Mouse (Mus musculus) G1E (cell line): Measurements from ENCODE around the gene Dcaf7. TPM values are rescaled to one million over a fixed set of nuclear protein-coding genes. Genes with fewer than 3 reads are reported as not detected.

Experiments
- ATAC-seq: 2 replicates; pipeline ENCODE4 v1.8.0; 2016; ENCODE audit warnings: mild to moderate bottlenecking; ENCODE audit not compliant: insufficient number of reproducible peaks, poor library complexity, low FRiP score, severe bottlenecking; ENCODE audit errors: extremely low read depth
- DNase-seq: peaks from one replicate; pipeline ENCODE4 v3.0.0; 2012; ENCODE audit warnings: low spot score
- H3K27me3 ChIP-seq: 2 replicates; pipeline ENCODE4 v1.6.1; 2012; ENCODE audit warnings: mild to moderate bottlenecking, low read length, inconsistent platforms; ENCODE audit not compliant: insufficient read depth
- H3K36me3 ChIP-seq: replicated peaks from 2 replicates; pipeline ENCODE3; 2012; ENCODE audit warnings: mild to moderate bottlenecking, inconsistent platforms
- H3K4me1 ChIP-seq: 2 replicates; pipeline ENCODE4 v1.6.1; 2012; ENCODE audit warnings: low read depth, low read length, inconsistent platforms, mixed read lengths; ENCODE audit not compliant: insufficient read depth
- H3K4me3 ChIP-seq: 2 replicates; pipeline ENCODE4 v1.5.1; 2012; ENCODE audit warnings: low read depth, mild to moderate bottlenecking, inconsistent platforms, low read length, moderate library complexity, mixed read lengths
- H3K9me3 ChIP-seq: replicated peaks from 2 replicates; pipeline ENCODE4 v1.6.1; 2012; ENCODE audit warnings: inconsistent platforms
- CTCF ChIP-seq: IDR thresholded peaks from 2 replicates; pipeline ENCODE4 v1.5.1; 2012; ENCODE audit warnings: low read depth, low read length, inconsistent platforms, mixed read lengths
- GATA1 ChIP-seq: IDR thresholded peaks from 2 replicates; pipeline ENCODE4 v1.6.1; 2012; ENCODE audit warnings: borderline replicate concordance, low read length, inconsistent platforms, mixed read lengths
- GATA2 ChIP-seq: IDR thresholded peaks from 2 replicates; pipeline ENCODE4 v1.6.1; 2012; ENCODE audit warnings: low read depth, low read length, inconsistent platforms, borderline replicate concordance
- POLR2AphosphoS5 ChIP-seq: IDR thresholded peaks from 2 replicates; pipeline ENCODE4 v1.6.1; 2012; ENCODE audit warnings: low read depth, low read length, inconsistent platforms; ENCODE audit not compliant: insufficient replicate concordance
- TAL1 ChIP-seq: conservative IDR thresholded peaks from 2 replicates; pipeline ENCODE4 v1.6.1; 2012; ENCODE audit warnings: low read depth, low read length, inconsistent platforms, mixed read lengths
- polyA plus RNA-seq: library from polyadenylated mRNA; stranded (reverse); fragments of >175 nt; gene quantifications from 2 replicates; pipeline ENCODE4 v1.2.3, GENCODE M21; 2012
- total RNA-seq, 2 experiments: library from RNA; stranded (forward) in 1 of 2; stranded (reverse) in 1 of 2; fragments of 200-1000 nt in 1 of 2; fragments of >200 nt in 1 of 2; fragmentation: Nextera tagmentation in 1 of 2; gene quantifications; 2 replicates each; pipeline ENCODE4 v1.2.3; 2014 to 2017

Dcaf7 gene
- total and polyA plus RNA-seq, 3 experiments, result 40.4 to 84.6 (median 74.3) TPM

GRCm38 (mm10) chr11:106053921-106054320 lies 17.2 kb downstream of the Dcaf7 start:
- no peak overlapping the region for H3K4me3 ChIP-seq
- ATAC-seq (no peak), DNase-seq (no peak)
- H3K27me3 ChIP-seq, result no peaks in the 10 kb centered on the region
- no peak for TF ChIP-seq GATA2
- no peak for TF ChIP-seq TAL1
- TF ChIP-seq CTCF, result no peak
- TF ChIP-seq POLR2AphosphoS5, result no peak
- TF ChIP-seq GATA1, result no peak
- H3K9me3 ChIP-seq, result no peaks in the 10 kb centered on the region
- peaks cover 61% of the 10 kb centered on the region for H3K4me1 ChIP-seq
- peaks cover 87% of the 10 kb centered on the region for H3K36me3 ChIP-seq

GRCm38 (mm10) chr11:106054600-106054999 lies 17.9 kb downstream of the Dcaf7 start:
- Histone ChIP-seq H3K36me3 (peaks cover 87% of the 10 kb centered on the region), H3K4me1 (peaks cover 66% of the 10 kb centered on the region), H3K4me3 (peak overlapping the region; percentile 13; the same call in 1 of the 2 replicates), H3K9me3 (no peaks in the 10 kb centered on the region), H3K27me3 (no peaks in the 10 kb centered on the region)
- DNase-seq (no peak), ATAC-seq (peak; percentile 9; the same call in 1 of the 2 replicates)
- TF ChIP-seq GATA1 (no peak), GATA2 (0 out of 2 replicates have a peak, but pooled peaks have one; percentile 31), TAL1 (peak; percentile 49; the same call in 1 of the 2 replicates)

- Histone ChIP-seq H3K36me3 (peaks cover 88% of the 10 kb centered on the region), H3K9me3 (no peaks in the 10 kb centered on the region), H3K4me1 (peaks cover 74% of the 10 kb centered on the region), H3K27me3 (no peaks in the 10 kb centered on the region), H3K4me3 (peak overlapping the region; percentile 54; the same call in 1 of the 2 replicates)
- ATAC-seq, result peak; percentile 37
- DNase-seq, result peak; percentile 39
- TF ChIP-seq CTCF (no peak), TAL1 (peak; percentile 27; the same call in 1 of the 2 replicates)
Measured at GRCm38 (mm10) chr11:106055341-106055740, 18.7 kb downstream of the Dcaf7 start.

- Histone ChIP-seq H3K4me1 (peaks cover 86% of the 10 kb centered on the region), H3K36me3 (peaks cover 76% of the 10 kb centered on the region), H3K4me3 (peak overlapping the region; percentile 66; the same call in 1 of the 2 replicates), H3K27me3 (no peaks in the 10 kb centered on the region), H3K9me3 (no peaks in the 10 kb centered on the region)
- DNase-seq (peak; percentile 71), ATAC-seq (peak; percentile 75)
- TF ChIP-seq POLR2AphosphoS5, result no peak
- no peak for TF ChIP-seq GATA2
- peak; percentile 83 for TF ChIP-seq TAL1
- TF ChIP-seq CTCF, result no peak
Measured at GRCm38 (mm10) chr11:106056819-106057491, 20.3 kb downstream of the Dcaf7 start.

- ATAC-seq, result no peak
- no peak for DNase-seq
- Histone ChIP-seq H3K4me1 (peaks cover 84% of the 10 kb centered on the region), H3K36me3 (peaks cover 68% of the 10 kb centered on the region), H3K4me3 (peak overlapping the region; percentile 66), H3K27me3 (no peaks in the 10 kb centered on the region), H3K9me3 (no peaks in the 10 kb centered on the region)
- TF ChIP-seq GATA1, result no peak
- no peak for TF ChIP-seq TAL1
- no peak for TF ChIP-seq CTCF
- no peak for TF ChIP-seq POLR2AphosphoS5
- TF ChIP-seq GATA2, result no peak
Measured at GRCm38 (mm10) chr11:106058020-106058419, 21.3 kb downstream of the Dcaf7 start.

- no peak overlapping the region for H3K4me3 ChIP-seq
- no peak for ATAC-seq
Measured at GRCm38 (mm10) chr11:106060549-106060948, 23.9 kb downstream of the Dcaf7 start.

More at GRCm38 (mm10) chr11:106060549-106060948, 23.9 kb downstream of the Dcaf7 start:
- Histone ChIP-seq H3K4me1 (peaks cover 70% of the 10 kb centered on the region), H3K27me3 (no peaks in the 10 kb centered on the region), H3K9me3 (no peaks in the 10 kb centered on the region), H3K36me3 (peaks cover 43% of the 10 kb centered on the region)
- DNase-seq, result no peak
- TF ChIP-seq POLR2AphosphoS5, result no peak
- TF ChIP-seq GATA2, result no peak
- TF ChIP-seq GATA1, result no peak
- no peak for TF ChIP-seq CTCF
- no peak for TF ChIP-seq TAL1
